Mouse (Mus musculus): Measurements from ENCODE around the gene Hist1h1e.
"Not testable (repeated sequence)": the region's sequence is repeated elsewhere in the genome, so short reads cannot be mapped to it uniquely, and the experiment has no call there.

DNA sequence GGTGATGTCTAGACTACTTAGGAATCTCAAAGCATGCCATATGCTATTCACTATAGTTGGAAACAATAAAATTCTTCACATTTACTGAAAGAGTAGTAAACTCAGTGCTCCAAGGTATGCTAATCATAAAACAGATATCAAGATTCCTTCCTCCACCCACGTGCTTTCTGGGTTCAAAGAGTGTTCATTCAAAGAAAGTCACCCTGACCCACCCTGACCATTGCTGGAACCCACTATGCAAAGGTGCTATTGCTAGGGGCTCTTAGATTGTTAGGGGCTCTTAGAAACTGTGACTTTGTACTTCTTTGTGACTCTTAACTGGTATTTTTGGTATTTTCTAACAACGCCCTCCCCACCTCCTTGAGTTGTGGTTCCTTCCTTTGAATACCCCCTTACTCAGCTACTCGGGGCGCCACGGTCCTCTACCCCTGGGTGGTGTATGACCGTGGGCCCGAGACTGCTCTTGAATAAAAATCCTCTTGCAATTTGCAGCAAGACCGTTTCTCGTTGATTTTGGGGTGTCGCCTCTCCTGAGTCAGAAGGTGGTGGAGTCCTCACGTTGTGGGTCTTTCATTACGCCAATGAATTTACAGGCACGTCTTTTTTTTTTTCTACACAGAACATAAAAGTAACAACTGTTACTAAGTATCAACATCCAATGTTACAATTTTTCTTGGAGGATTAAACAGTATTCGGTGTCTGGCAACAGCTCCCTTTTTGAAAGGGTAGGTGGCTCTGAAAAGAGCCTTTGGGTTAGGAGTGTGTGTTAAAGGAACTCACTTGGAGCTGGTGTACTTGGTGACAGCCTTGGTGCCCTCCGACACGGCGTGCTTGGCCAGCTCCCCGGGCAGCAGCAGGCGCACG is 49.1 kb downstream of the Hist1h1e start:
- not testable (repeated sequence) for TF ChIP-seq CTCF (IDR thresholded peaks at IDR 0.05; ENCODE audit: extremely low read depth, insufficient read length, insufficient replicate concordance, low read depth, low read length); POLR2A (IDR thresholded peaks at IDR 0.05; ENCODE audit: low read depth, low read length)
